Mouse (Mus musculus) midbrain, embryonic 10.5 days (tissue): ENCODE results near the gene Nme4. TPM values are rescaled to one million over a fixed set of nuclear protein-coding genes. Genes with fewer than 3 reads are reported as not detected.
"Not testable (repeated sequence)": the region's sequence is repeated elsewhere in the genome, so short reads cannot be mapped to it uniquely, and the experiment has no call there.

ENCODE experiments used
- DNase-seq: peaks from one replicate; pipeline ENCODE4 v3.0.0-alpha.2; 2017; ENCODE audit warnings: low spot score
- H3K27ac ChIP-seq: fragments of 300-500 bp; sonication (generic); replicated peaks from 2 replicates; pipeline ENCODE4 v1.5.1; 2016; ENCODE audit warnings: mild to moderate bottlenecking
- H3K27me3 ChIP-seq: fragments of 300-500 bp; sonication (generic); 2 replicates; pipeline ENCODE4 v1.6.1; 2016; ENCODE audit warnings: low read depth, mild to moderate bottlenecking; ENCODE audit not compliant: poor library complexity, severe bottlenecking
- H3K36me3 ChIP-seq: fragments of 300-500 bp; sonication (generic); 2 replicates; pipeline ENCODE4 v1.6.1; 2016; ENCODE audit warnings: mild to moderate bottlenecking, moderate library complexity
- H3K4me1 ChIP-seq: fragments of 300-500 bp; sonication (generic); 2 replicates; pipeline ENCODE4 v1.6.1; 2016
- H3K4me3 ChIP-seq: fragments of 300-500 bp; sonication (generic); 2 replicates; pipeline ENCODE4 v1.5.1; 2016; ENCODE audit warnings: mild to moderate bottlenecking, moderate library complexity
- H3K9me3 ChIP-seq: fragments of 300-500 bp; sonication (generic); replicated peaks from 2 replicates; pipeline ENCODE4 v1.6.1; 2016; ENCODE audit warnings: mild to moderate bottlenecking
- WGBS: fragments of 180-500 bp; shearing (Covaris S2); methylation state at CpG from one replicate; pipeline ENCODE4 v1.1.7; 2016; 5-methylcytosine and 5-hydroxymethylcytosine counted together
- polyA plus RNA-seq: library from polyadenylated mRNA; unstranded; fragments of >200 nt; fragmentation: Nextera tagmentation; extraction: Ambion mirVana; gene quantifications from 2 replicates; pipeline ENCODE4 v1.2.1, GENCODE M21; 2016

Nme4 gene
- polyA plus RNA-seq, 1 experiment from 2014 or later = 106 TPM

DNA sequence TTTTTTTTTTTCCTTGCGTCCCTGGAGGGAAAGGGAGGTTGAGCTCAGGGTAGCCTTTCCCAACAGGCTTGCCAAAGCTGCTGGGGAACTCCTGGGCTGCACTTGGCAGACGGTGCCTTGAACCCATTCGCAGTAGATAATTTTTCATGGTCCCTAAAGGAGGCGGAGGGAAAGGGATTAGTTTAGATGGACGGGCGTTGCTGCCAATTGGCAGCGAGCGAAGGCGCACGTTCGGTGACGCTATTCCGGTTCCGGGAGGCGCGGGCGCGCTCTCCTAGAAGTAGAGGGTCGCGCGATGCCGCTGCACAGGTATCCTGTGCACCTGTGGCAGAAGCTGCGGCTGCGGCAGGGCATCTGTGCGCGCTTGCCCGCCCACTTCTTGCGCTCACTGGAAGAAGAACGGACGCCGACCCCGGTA is 27.9 kb upstream of the Nme4 start, which contains the start of gene Mrpl28:
Gene Mrpl28 (plus strand): TSS at position 234 of the 418 bp plus-strand sequence.
- peaks cover 34% of the 10 kb centered on the region for H3K4me1 ChIP-seq
- under 1% methylated on average over 32 of the region's 32 CpGs for WGBS
- H3K4me3 ChIP-seq = peak within 1 kb of the TSS; percentile 96
- peaks cover 49% of the 10 kb centered on the region for H3K27me3 ChIP-seq
- peaks cover 38% of the 10 kb centered on the region for H3K36me3 ChIP-seq
- H3K9me3 ChIP-seq = no peaks in the 10 kb centered on the region
- peak within 1 kb of the TSS; percentile 85 for H3K27ac ChIP-seq
- peak; percentile 92 for DNase-seq

DNA sequence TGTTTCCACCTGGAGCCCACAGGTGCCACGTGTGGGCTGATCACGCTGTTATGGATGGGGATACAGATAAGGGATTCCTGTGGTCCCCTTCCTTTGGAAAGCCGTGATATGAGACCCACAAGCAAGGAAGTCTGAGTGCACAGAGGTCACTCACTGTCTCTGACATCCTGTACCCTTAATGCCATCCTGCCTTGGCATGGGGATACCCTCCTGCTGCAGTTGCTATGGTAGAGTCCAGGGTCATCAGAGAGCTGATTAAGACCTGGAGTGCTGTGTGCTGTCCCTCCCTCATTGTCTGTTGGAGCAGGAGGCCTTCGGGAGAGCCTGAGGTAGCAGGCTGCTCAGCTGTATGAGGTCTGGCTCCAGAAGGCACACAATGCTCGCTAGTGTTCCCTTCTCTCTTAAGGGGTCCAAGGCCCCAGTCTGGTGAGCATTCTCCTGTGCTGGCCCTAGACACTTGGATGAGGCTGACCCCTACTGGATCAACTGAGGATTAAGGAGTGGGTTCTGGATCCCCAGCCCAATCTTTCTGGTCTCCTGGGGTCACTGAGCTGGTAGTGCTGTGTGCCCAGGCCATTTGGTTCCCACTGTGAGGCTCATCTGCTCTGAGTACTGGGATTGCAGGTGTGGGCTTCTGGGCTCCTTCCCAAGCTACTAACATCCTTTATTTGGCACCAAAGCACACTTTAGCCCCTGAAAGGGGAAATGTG is 27.2 kb upstream of the Nme4 start:
- Histone ChIP-seq H3K4me3 (no peak overlapping the region), H3K27ac (0 out of 2 replicates have a peak overlapping the region, but pooled peaks have one; percentile 42), H3K4me1 (peaks cover 34% of the 10 kb centered on the region), H3K36me3 (peaks cover 31% of the 10 kb centered on the region), H3K9me3 (no peaks in the 10 kb centered on the region), H3K27me3 (peaks cover 49% of the 10 kb centered on the region)
- DNase-seq = no peak
- 64% methylated on average over 5 of the region's 5 CpGs for WGBS

DNA sequence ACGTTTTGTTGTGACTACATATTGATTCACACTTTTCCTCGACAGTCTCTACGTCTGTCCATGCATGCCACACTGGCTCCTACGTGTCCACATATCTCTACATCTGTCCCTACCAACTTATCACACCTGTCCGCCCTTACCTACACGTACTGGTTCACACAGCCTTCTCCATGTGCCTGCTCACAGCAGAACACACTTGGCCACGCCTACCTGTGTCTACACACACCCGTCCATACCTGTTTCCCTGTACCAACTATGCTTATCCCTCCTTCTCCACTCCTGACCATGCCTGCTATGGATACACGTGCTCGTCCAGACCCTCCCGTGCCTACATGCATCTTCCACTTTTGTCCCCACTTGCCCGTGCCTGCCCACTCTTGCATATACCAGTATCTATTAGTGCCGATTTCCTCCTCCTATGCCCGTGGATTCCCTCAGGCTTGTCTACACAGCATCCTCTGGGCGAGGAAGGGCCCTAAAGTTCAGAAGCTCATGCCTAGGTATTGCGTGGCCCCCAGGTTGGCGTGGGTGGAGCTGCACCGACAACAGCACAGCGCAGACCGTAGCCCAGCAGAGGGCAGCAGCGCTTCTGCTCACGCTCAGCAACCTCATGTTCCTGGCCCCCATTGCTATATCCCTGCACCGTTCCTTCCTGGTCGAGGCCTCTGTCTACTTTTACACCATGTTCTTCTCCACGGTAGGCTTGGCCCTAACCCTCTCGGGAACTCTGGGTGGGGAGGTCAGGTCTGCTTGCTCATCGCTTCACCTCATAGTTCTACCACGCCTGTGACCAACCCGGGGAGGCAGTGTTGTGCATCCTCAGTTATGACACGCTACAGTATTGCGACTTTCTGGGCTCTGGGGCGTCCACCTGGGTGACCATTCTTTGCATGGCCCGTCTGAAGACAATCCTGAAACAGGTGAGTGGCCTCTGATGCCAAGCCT is 24.6 kb upstream of the Nme4 start:
- no peak overlapping the region for H3K27ac ChIP-seq
- H3K9me3 ChIP-seq = no peaks in the 10 kb centered on the region
- no peak overlapping the region for H3K4me3 ChIP-seq
- peaks cover 30% of the 10 kb centered on the region for H3K4me1 ChIP-seq
- peaks cover 6% of the 10 kb centered on the region for H3K36me3 ChIP-seq
- peak; percentile 60 for DNase-seq
- peaks cover 63% of the 10 kb centered on the region for H3K27me3 ChIP-seq
- 54% methylated on average over 33 of the region's 33 CpGs for WGBS

DNA sequence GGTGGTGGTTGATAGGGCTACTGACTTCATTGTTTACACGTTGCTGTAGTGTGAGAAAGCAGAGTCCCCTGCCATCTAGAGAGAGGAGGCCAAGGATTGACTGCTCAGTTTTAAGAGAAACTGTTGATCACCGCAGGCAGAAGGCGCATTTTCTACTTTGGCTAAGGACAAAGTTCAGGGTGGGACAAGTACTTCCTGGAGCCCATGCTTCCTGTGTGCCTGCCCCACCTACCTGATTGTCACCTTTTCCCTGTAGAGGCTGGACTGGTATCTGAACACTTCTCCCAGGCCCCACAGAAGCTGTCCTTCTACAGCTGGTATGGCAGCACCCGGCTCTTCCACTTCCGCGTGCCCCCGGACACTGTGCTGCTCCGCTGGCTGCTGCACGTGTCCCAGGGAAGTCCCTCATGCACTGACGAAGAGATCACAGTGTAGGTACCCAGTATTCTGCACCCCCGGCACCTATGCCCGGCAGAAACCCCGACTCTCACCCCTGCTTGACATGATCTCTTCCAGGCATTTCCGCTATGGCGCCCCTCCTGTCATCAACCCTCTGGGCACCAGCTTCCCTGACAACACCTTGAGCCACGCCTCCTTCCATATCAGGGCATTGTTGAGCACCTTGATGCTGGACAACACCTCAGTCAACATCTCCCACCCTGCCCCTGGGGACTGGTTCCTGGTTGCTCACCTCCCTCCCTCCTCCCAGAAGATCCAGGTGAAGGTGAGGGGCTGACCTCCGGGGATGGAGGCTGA is 21.3 kb upstream of the Nme4 start:
- H3K27me3 ChIP-seq = peaks cover 97% of the 10 kb centered on the region
- H3K27ac ChIP-seq = no peak overlapping the region
- no peak overlapping the region for H3K4me3 ChIP-seq
- no peaks in the 10 kb centered on the region for H3K9me3 ChIP-seq
- H3K36me3 ChIP-seq = no peaks in the 10 kb centered on the region
- DNase-seq = no peak
- peaks cover 23% of the 10 kb centered on the region for H3K4me1 ChIP-seq
- 88% methylated on average over 17 of the region's 17 CpGs for WGBS

DNA sequence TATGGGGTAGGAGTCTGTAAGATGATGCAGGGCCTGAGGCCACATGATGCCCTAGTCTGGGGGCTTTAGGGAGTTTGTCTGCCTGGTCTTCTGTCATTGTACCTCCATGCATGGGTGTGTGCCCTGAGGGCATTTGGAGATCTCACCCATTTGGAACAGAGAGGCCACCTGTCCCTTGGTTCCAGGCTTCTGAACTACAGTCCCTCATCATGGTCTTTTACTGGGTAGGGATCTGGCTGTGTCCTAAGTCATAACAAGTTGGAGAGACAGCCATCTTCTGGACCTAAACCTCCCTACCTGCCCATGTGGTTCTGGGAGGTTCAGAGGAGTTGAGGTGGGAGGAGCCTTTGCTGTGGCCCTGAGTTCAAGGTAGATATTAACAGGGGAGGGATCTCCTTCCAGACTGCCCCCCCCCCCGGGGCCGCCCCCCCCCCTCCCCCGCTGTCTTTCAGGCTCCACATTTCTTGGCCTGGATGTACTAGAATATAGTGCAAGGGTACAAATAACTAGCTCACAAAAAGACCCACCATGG is 20.6 kb upstream of the Nme4 start:
- H3K27me3 ChIP-seq = peaks cover 99% of the 10 kb centered on the region
- 57% methylated on average over 3 of the region's 3 CpGs for WGBS

DNA sequence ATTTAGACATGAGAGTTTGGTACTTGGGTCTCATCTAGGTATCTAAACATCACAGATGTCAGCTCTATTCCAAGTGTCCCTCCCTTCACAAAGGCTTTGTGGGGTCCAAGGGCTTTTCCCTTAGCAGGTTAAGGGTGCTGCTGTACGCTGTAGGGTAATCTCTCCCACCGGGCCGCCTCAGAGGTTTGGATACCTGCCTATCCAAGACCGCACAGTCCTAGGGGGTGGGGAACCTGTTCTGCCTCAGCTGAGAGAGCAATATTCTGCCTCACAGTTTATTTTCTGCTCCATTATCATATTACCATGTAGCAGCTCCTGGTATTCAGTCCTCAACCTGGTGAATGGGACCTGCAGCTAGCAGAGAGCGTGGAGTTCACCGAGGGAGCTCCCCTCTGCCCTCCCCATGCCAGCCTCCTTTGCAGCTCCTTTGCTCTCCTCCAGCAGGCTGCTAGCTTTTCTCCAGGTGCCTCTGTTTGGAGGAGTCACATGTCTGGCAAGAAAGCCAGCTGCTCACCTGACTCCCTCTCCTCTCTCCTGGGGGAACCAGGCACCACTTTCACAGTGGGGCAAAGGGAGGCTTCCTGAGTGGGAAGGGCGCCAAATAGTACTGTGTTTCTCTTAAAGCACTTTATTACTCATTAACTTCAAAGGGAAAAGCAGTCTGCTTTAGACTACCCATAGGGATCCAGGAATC is 19.9 kb upstream of the Nme4 start:
- Histone ChIP-seq H3K9me3 (no peaks in the 10 kb centered on the region), H3K36me3 (no peaks in the 10 kb centered on the region), H3K27me3 (peaks cover 99% of the 10 kb centered on the region), H3K27ac (no peak overlapping the region), H3K4me1 (peaks cover 33% of the 10 kb centered on the region), H3K4me3 (0 out of 2 replicates have a peak overlapping the region, but pooled peaks have one; percentile 2)
- DNase-seq = no peak
- 89% methylated on average over 7 of the region's 7 CpGs for WGBS

More for the DNA sequence above, 20.6 kb upstream of the Nme4 start:
- Histone ChIP-seq H3K36me3 (no peaks in the 10 kb centered on the region), H3K4me3 (no peak overlapping the region), H3K4me1 (peaks cover 30% of the 10 kb centered on the region), H3K9me3 (no peaks in the 10 kb centered on the region), H3K27ac (no peak overlapping the region)
- no peak for DNase-seq

DNA sequence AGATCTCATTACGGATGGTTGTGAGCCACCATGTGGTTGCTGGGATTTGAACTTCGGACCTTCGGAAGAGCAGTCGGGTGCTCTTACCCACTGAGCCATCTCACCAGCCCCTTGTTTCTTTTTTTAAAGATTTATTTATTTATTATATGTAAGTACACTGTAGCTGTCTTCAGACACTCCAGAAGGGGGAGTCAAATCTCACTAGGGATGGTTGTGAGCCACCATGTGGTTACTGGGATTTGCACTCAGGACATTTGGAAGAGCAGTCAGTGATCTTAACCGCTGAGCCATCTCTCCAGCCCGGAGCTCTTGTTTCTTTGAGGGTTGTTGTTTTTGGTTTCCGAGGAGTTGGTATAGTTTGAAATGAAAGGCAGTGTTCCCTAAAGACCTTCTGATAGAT is 19.1 kb upstream of the Nme4 start:
- peaks cover 32% of the 10 kb centered on the region for H3K4me1 ChIP-seq
- H3K9me3 ChIP-seq, H3K27ac ChIP-seq, DNase-seq, H3K36me3 ChIP-seq, H3K4me3 ChIP-seq: not testable (repeated sequence)
- WGBS = 67% methylated on average over 7 of the region's 7 CpGs
- peaks cover 96% of the 10 kb centered on the region for H3K27me3 ChIP-seq

DNA sequence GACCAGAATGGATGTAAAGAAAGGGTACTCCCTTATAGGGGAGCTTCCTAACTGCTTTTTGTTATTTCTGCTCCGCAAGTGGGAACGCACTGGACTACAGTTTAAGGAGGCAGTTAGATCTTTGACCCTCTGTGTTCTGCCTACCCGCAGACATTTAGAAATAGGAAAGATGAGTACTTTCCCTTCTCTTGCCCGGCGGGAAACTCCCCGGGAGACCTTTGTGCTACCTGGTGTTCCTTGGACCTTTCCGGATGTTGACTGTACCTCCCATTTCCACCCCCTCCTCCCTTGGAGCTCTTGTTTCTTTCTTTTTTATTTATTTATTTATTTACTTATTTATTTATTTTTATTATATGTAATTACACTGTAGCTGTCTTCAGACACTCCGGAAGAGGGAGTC is 18.7 kb upstream of the Nme4 start:
- WGBS = 9% methylated on average over 8 of the region's 8 CpGs
- Histone ChIP-seq H3K27me3 (peaks cover 93% of the 10 kb centered on the region), H3K4me1 (peaks cover 32% of the 10 kb centered on the region), H3K9me3 (no peaks in the 10 kb centered on the region), H3K27ac (no peak overlapping the region), H3K36me3 (no peaks in the 10 kb centered on the region), H3K4me3 (peak overlapping the region; percentile 85)
- DNase-seq = no peak

DNA sequence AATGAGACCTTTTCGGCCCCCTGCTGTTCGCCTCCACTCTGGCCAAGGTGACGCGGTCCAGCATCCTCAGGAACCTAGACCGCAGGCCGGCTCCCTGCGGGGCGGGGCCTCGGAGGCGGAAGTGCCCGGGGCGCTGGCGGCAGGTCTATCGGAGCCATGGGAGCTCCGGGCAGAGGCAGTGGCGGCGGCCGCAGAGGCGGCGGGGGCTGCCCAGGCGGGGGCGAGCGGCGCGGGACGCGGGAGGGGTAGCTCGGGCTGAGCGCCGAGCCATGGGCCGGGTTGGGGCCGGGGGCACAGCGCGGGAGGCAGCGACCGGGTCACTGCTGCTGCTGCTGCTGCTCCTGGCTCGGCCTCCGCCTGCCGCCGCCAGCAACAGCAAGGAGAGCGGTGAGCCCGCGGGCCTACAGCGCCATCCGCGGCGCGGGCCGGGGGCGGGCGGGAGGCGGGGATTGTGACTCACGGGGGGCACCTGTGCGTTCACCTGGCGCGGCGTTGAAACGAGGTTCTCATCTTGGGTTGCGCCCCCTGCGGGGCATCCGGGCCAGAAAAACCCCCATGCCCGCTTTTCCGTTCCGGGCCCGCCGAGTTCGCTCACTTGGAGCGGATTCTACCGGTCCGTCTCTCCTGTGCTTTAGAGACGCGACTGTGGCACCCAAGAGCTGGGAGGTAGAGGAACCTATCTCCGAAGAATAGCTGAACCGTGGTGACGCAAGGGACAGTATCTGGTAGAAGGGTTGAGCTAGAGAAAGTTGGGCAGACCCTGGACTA is 18.0 kb upstream of the Nme4 start, which contains the start of gene Tmem8:
Gene Tmem8 (plus strand): TSS at position 119 of the 768 bp plus-strand sequence.
- Histone ChIP-seq H3K27me3 (peaks cover 88% of the 10 kb centered on the region), H3K9me3 (no peaks in the 10 kb centered on the region), H3K36me3 (no peaks in the 10 kb centered on the region), H3K4me1 (peaks cover 32% of the 10 kb centered on the region), H3K27ac (peak within 1 kb of the TSS; percentile 83), H3K4me3 (peak within 1 kb of the TSS; percentile 85)
- DNase-seq = peak; percentile 72
- WGBS = under 1% methylated on average over 74 of the region's 75 CpGs

DNA sequence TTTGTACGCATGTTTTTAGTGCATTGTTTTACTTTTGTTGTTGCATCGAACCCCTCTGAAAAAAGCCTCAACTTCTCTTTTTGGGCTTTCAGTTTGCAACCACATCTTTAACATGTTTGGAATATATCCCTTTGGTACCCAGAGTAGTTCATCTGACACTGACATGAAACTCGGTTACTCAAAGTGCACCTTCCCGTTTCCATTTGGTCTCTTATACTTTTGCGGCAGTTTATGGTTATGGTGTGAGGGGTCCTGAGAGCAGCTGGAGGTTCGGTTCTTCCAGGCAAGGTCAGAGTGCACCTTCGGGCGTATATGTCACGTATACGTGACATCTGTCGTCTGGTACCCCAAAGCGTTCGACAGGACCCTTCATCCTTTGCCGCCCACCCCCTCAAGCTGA is 17.3 kb upstream of the Nme4 start:
- peaks cover 32% of the 10 kb centered on the region for H3K4me1 ChIP-seq
- no peak for DNase-seq
- H3K36me3 ChIP-seq = no peaks in the 10 kb centered on the region
- peak overlapping the region; percentile 85 for H3K4me3 ChIP-seq
- no peaks in the 10 kb centered on the region for H3K9me3 ChIP-seq
- peak overlapping the region; percentile 83; the same call in 1 of the 2 replicates for H3K27ac ChIP-seq
- 19% methylated on average over 14 of the region's 14 CpGs for WGBS
- peaks cover 81% of the 10 kb centered on the region for H3K27me3 ChIP-seq

DNA sequence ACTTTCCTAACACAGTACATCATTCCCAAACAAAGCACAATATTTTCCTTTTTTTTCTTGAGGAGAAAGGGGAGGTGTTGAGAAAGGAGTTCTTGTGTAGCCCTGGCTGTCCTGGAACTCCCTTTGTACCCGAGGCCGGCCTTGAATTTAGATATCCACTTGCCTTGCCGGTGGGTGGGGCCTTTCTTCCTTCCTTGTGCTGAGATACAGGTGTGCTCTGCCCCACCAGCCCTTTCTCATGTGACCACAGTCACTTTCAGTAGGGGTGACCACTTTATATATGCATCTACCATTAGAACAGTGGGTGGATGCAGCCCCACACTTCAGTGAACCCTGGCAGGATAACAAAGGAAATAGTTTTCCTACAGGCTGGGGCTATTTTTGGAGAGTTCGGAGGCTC is 16.3 kb upstream of the Nme4 start:
- DNase-seq = no peak
- Histone ChIP-seq H3K9me3 (no peaks in the 10 kb centered on the region), H3K27ac (no peak overlapping the region), H3K4me3 (no peak overlapping the region), H3K4me1 (peaks cover 32% of the 10 kb centered on the region), H3K27me3 (peaks cover 71% of the 10 kb centered on the region), H3K36me3 (no peaks in the 10 kb centered on the region)
- 22% methylated on average over 4 of the region's 4 CpGs for WGBS
